Mouse (Mus musculus) spleen, adult 2 months (tissue): ENCODE results near the gene Wwox. TPM values are rescaled to one million over a fixed set of nuclear protein-coding genes. Genes with fewer than 3 reads are reported as not detected.

Experiments
- DNase-seq, 2 experiments: peaks; one replicate each; pipeline versions ENCODE4 v3.0.0 to v3.0.0-alpha.2; 2012 to 2021; ENCODE audit warnings: low spot score in 2 of 2, low read depth in 1 of 2
- H3K27ac ChIP-seq: fragments of 200-500 bp; 2 replicates; pipeline ENCODE4 v1.5.1; 2012; ENCODE audit warnings: low read length, inconsistent platforms; ENCODE audit not compliant: insufficient read depth
- H3K27me3 ChIP-seq: fragments of 200-500 bp; 2 replicates; pipeline ENCODE4 v1.6.1; 2012; ENCODE audit warnings: mild to moderate bottlenecking, moderate library complexity, low read length, inconsistent platforms; ENCODE audit not compliant: control insufficient read depth, insufficient read depth
- H3K36me3 ChIP-seq: fragments of 200-500 bp; 2 replicates; pipeline ENCODE4 v1.6.1; 2012; ENCODE audit warnings: mild to moderate bottlenecking, low read length, inconsistent platforms; ENCODE audit not compliant: control insufficient read depth, insufficient read depth
- H3K4me1 ChIP-seq: fragments of 200-500 bp; 2 replicates; pipeline ENCODE4 v1.6.1; 2011; ENCODE audit warnings: inconsistent platforms; ENCODE audit not compliant: control insufficient read depth, insufficient read depth, insufficient read length
- H3K4me3 ChIP-seq: fragments of 200-500 bp; 2 replicates; pipeline ENCODE4 v1.5.1; 2011; ENCODE audit warnings: mild to moderate bottlenecking, inconsistent platforms; ENCODE audit not compliant: insufficient read depth, insufficient read length; ENCODE audit errors: extremely low read depth
- CTCF ChIP-seq: fragments of 200-500 bp; IDR thresholded peaks from 2 replicates; pipeline ENCODE4 v1.5.1; 2011; ENCODE audit warnings: mild to moderate bottlenecking, inconsistent platforms; ENCODE audit not compliant: insufficient read depth, insufficient read length, insufficient replicate concordance; ENCODE audit errors: extremely low read depth
- POLR2A ChIP-seq: fragments of 200-500 bp; IDR thresholded peaks from 2 replicates; pipeline ENCODE4 v1.6.1; 2011; ENCODE audit warnings: low read depth, low read length, inconsistent platforms
- WGBS: fragments of 180-500 bp; shearing (Covaris S2); methylation state at CpG from one replicate; pipeline ENCODE4 v1.1.7; 2018; 5-methylcytosine and 5-hydroxymethylcytosine counted together
- polyA plus RNA-seq: library from polyadenylated mRNA; depleted of rRNA; stranded (reverse); fragments of >200 nt; gene quantifications from 2 replicates; pipeline ENCODE4 v1.2.3, GENCODE M21; 2012

Gene Wwox
- polyA plus RNA-seq, 1 experiment = 3.8 TPM

DNA sequence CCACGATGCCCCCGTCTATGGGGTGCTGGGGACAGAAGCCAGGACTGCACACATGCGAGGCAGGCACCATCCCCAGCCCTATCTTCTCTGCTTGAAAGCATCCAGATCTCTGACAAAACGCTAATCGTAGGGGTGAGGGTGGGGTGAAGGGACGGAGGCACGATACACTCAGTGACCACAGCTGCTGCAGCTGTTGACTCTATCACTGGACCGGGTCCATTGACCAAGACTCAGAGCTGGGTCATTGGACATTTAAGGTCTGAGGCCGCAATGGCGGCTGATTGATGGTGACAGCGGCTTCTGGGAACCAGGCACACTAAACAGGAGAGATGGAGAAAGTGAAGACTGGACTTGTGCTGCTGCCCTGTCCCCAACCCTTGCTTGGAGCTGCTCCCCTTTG lies 768.0 kb downstream of the Wwox start:
- H3K36me3 ChIP-seq = no peaks in the 10 kb centered on the region
- no peaks in the 10 kb centered on the region for H3K4me1 ChIP-seq
- 88% methylated on average over 11 of the region's 11 CpGs for WGBS
- no peak overlapping the region for H3K27ac ChIP-seq
- no peaks in the 10 kb centered on the region for H3K27me3 ChIP-seq
- no peak overlapping the region for H3K4me3 ChIP-seq
- TF ChIP-seq CTCF (no peak), POLR2A (no peak)
- no peak for DNase-seq

GRCm38 (mm10) chr8:115208415-115209192 lies 769.1 kb downstream of the Wwox start:
- no peak for TF ChIP-seq CTCF
- no peak for TF ChIP-seq POLR2A
- no peak overlapping the region for H3K27ac ChIP-seq
- WGBS = 92% methylated on average over 15 of the region's 15 CpGs

DNA sequence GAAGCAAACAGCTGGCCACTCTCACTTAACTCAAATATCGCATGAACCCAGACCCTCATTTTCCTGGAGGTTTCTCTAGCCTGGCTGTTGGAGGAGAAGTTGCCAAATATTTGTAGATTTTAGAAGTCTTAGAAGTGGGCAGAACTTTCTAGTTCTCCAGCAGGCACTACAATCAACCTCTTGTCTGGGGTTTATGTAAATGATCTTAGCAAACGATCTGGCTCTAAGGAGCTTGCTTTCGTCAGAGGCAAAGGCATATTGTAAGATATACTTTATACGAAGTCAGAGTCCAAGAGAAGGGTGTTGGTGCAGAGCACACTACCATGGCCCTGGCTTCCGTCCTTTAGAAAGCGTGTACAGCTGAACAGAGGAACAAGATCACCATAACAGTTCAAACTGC lies 770.6 kb downstream of the Wwox start:
- Histone ChIP-seq H3K4me1 (no peaks in the 10 kb centered on the region), H3K36me3 (no peaks in the 10 kb centered on the region), H3K27ac (no peak overlapping the region), H3K4me3 (no peak overlapping the region), H3K27me3 (no peaks in the 10 kb centered on the region)
- TF ChIP-seq POLR2A (no peak), CTCF (no peak)
- 90% methylated on average over 6 of the region's 6 CpGs for WGBS
- no peak for DNase-seq

More at GRCm38 (mm10) chr8:115208415-115209192, 769.1 kb downstream of the Wwox start:
- DNase-seq = no peak
- H3K4me1 ChIP-seq = no peaks in the 10 kb centered on the region
- H3K27me3 ChIP-seq = no peaks in the 10 kb centered on the region
- H3K36me3 ChIP-seq = no peaks in the 10 kb centered on the region
- no peak overlapping the region for H3K4me3 ChIP-seq

DNA sequence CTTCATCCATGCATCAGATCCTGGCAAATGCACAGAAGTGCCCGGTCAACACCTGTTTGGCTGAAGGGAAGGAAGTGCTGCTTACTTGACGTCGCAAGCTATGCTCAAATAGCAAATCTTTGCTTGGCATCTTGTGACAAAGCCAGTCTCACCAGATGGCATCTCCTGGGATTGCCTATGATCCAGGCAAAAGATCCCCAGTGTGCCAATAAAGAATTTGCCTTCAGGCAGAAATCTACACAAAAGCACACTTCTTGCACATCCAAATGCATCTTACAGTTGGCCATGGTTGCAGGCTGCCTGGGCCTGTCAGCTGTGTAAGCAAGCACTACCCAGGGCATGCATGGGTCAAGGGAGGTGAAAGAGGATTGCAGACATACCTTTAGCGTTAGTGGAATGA lies 773.7 kb downstream of the Wwox start:
- no peak for DNase-seq
- WGBS = 82% methylated on average over 4 of the region's 4 CpGs
- H3K27ac ChIP-seq = no peak overlapping the region
- no peaks in the 10 kb centered on the region for H3K27me3 ChIP-seq
- TF ChIP-seq CTCF (no peak), POLR2A (no peak)
- H3K4me1 ChIP-seq = no peaks in the 10 kb centered on the region
- no peaks in the 10 kb centered on the region for H3K36me3 ChIP-seq
- no peak overlapping the region for H3K4me3 ChIP-seq

GRCm38 (mm10) chr8:115214870-115215269 lies 775.4 kb downstream of the Wwox start:
- no peaks in the 10 kb centered on the region for H3K27me3 ChIP-seq
- WGBS = 94% methylated on average over 17 of the region's 17 CpGs
- H3K4me1 ChIP-seq = no peaks in the 10 kb centered on the region
- H3K4me3 ChIP-seq = no peak overlapping the region
- H3K36me3 ChIP-seq = no peaks in the 10 kb centered on the region
- DNase-seq = no peak
- H3K27ac ChIP-seq = no peak overlapping the region
- no peak for TF ChIP-seq POLR2A
- TF ChIP-seq CTCF = no peak

- Histone ChIP-seq H3K27ac (no peak overlapping the region), H3K4me3 (no peak overlapping the region), H3K27me3 (no peaks in the 10 kb centered on the region), H3K4me1 (no peaks in the 10 kb centered on the region), H3K36me3 (no peaks in the 10 kb centered on the region)
- DNase-seq = no peak
- TF ChIP-seq POLR2A (no peak), CTCF (no peak)
- 60% methylated on average over 3 of the region's 3 CpGs for WGBS
Observed at GRCm38 (mm10) chr8:115216801-115217200, 777.3 kb downstream of the Wwox start.

- Histone ChIP-seq H3K4me3 (no peak overlapping the region), H3K36me3 (no peaks in the 10 kb centered on the region), H3K4me1 (peaks cover 5% of the 10 kb centered on the region; the same call in 1 of the 2 replicates), H3K27me3 (no peaks in the 10 kb centered on the region), H3K27ac (no peak overlapping the region)
- TF ChIP-seq CTCF (no peak), POLR2A (no peak)
- DNase-seq = no peak
- WGBS = 83% methylated on average over 13 of the region's 13 CpGs
Observed at GRCm38 (mm10) chr8:115222545-115222944, 783.1 kb downstream of the Wwox start.
